Comparison of ENCODE assay signal across 9 mouse cellular contexts in genomic region chr4:101436761-101437512, GRCm38 (mm10). TPM values are rescaled to one million over a fixed set of nuclear protein-coding genes. Genes with fewer than 3 reads are reported as not detected.
DNase-seq lines count a peak whose midpoint lies in the region; ATAC-seq and TF ChIP-seq lines count a peak whose summit lies in the region.
"Had no signal": no experiment of that assay in that cellular context is flagged by ENCODE, and none has a peak within 500 bp of the region (broad histone marks: within the 10 kb centered on the region; RNA-seq: fewer than 3 reads in every experiment).

No protein-coding gene starts in this region.

- no peak overlapping the region for H3K4me2 ChIP-seq in midbrain, embryonic 15.5 days

- no peak for TF ChIP-seq POLR2A in brain, embryonic 14.5 days (IDR thresholded peaks at IDR 0.05; ENCODE audit: borderline replicate concordance, extremely low read depth, insufficient read depth, insufficient read length, poor library complexity, severe bottlenecking)

- H3K9ac ChIP-seq in midbrain, embryonic 15.5 days = no peak overlapping the region

- DNase-seq in Muller cell, postnatal 12 days (ENCODE audit: inconsistent ontology term) = peak; percentile 44
- DNase-seq in brain, embryonic 14.5 days (ENCODE audit: low read depth) = peak; percentile 90
- DNase-seq in gastrocnemius, adult 18-20 months (ENCODE audit: low spot score) = peak; percentile 85
- DNase-seq in heart, postnatal 4 days = peak; percentile 76
- DNase-seq in kidney, adult 11 months = no peak
- no peak for DNase-seq in embryo, embryonic 10 days (ENCODE audit: low spot score)
- no peak for DNase-seq in kidney, adult 18-20 months

- no peaks in the 10 kb centered on the region for H3K27me3 ChIP-seq in midbrain, embryonic 15.5 days (replicated peaks)

- WGBS in midbrain, embryonic 15.5 days = 81% methylated on average over 8 of the region's 8 CpGs

- no peak overlapping the region for H3K27ac ChIP-seq in midbrain, embryonic 15.5 days

- peaks cover 6% of the 10 kb centered on the region; the same call in 1 of the 2 replicates for H3K4me1 ChIP-seq in midbrain, embryonic 15.5 days

- peak; percentile 78 for ATAC-seq in midbrain, embryonic 15.5 days (replicated peaks)

- no peaks in the 10 kb centered on the region for H3K36me3 ChIP-seq in midbrain, embryonic 15.5 days (replicated peaks)

- no peak overlapping the region for H3K4me3 ChIP-seq in midbrain, embryonic 15.5 days

- no peak for TF ChIP-seq CTCF in brain, embryonic 14.5 days (IDR thresholded peaks at IDR 0.05; ENCODE audit: borderline replicate concordance, extremely low read depth, insufficient read depth, insufficient read length)

- no peaks in the 10 kb centered on the region for H3K9me3 ChIP-seq in midbrain, embryonic 15.5 days

RNA-seq across cellular contexts. Expression of gene Ak4, which starts 17.9 kb away (rescaled TPM):
- polyA plus RNA-seq in brain, embryonic 14.5 days (2012; rRNA removed) = 7.5 and 9.1 TPM in 2 replicates
- total RNA-seq in gastrocnemius, adult 18-20 months (2021) = 1 to 10 TPM; 4.9 to 6.6 TPM
- 10 to 100 TPM; 16.2 to 17.4 TPM for total RNA-seq in heart, postnatal 4 days (2021)
- 8.1 and 9.0 TPM in 2 replicates for polyA plus RNA-seq in midbrain, embryonic 15.5 days (2015; fragmentation: Nextera tagmentation; extraction: Ambion mirVana)

RNA-seq across cellular contexts. Expression of gene Dnajc6, which starts 59.5 kb away (rescaled TPM):
- 37.1 and 56.5 TPM in 2 replicates for polyA plus RNA-seq in brain, embryonic 14.5 days (2012; rRNA removed)
- under 1 TPM; 0.19 to 0.41 TPM for total RNA-seq in gastrocnemius, adult 18-20 months (2021)
- total RNA-seq in heart, postnatal 4 days (2021) = under 1 TPM; 0.48 to 0.52 TPM
- 54.1 and 56.6 TPM in 2 replicates for polyA plus RNA-seq in midbrain, embryonic 15.5 days (2015; fragmentation: Nextera tagmentation; extraction: Ambion mirVana)
- total RNA-seq: neutrophil, adult 5-6 weeks had no signal

Comparison
In these comparisons a context has a peak if more than half of its experiments do, and no peak if none do; other contexts are left out.
1. DNase-seq: peak in Muller cell, postnatal 12 days (single experiment), brain, embryonic 14.5 days (single experiment), gastrocnemius, adult 18-20 months (single experiment) and heart, postnatal 4 days (single experiment); none in kidney, adult 11 months (single experiment), embryo, embryonic 10 days (single experiment) and kidney, adult 18-20 months (single experiment).